Comparison of ENCODE assay signal across 8 mouse cellular contexts in the genomic region with DNA sequence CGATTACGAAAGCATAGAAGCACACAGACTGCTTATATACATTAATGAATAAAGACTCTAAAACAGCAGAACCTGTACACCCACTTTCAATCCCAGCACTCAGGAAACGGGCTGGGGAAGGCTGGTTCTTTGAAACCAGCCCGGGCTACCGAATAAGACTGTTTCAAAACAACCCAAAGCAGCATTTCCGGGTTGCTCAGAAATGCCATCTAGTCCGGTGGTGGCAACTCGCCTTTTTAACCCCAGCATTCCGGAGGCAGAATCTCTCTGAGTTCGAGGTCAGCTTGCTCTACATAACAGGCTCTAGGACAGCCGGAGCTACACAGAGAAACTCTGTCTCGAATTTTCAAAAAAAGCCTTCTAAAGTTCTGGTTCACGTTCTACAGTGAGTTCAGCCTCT. TPM values are rescaled to one million over a fixed set of nuclear protein-coding genes. Genes with fewer than 3 reads are reported as not detected.
DNase-seq lines count a peak whose midpoint lies in the region; ATAC-seq and TF ChIP-seq lines count a peak whose summit lies in the region.

No protein-coding gene starts in this region.

- DNase-seq in left cerebral cortex, adult 2 months (ENCODE audit: extremely low spot score in 1 of 2, low spot score in 2 of 2), result no peak
- no peak for DNase-seq in left cerebral cortex, postnatal 10 days (ENCODE audit: extremely low spot score in 1 of 2, low spot score in 2 of 2)
- no peak for DNase-seq in embryonic facial prominence, embryonic 10.5 days (ENCODE audit: low spot score)
- no peak for DNase-seq in intestine, embryonic 14.5 days (ENCODE audit: low spot score)
- no peak for DNase-seq in right cerebral cortex, postnatal 10 days (ENCODE audit: low spot score in 2 of 2)
- no peak for DNase-seq in thymus, postnatal 10 days (ENCODE audit: low spot score in 2 of 2)

- H3K9me3 ChIP-seq in embryonic facial prominence, embryonic 10.5 days, result no peaks in the 10 kb centered on the region
- H3K9me3 ChIP-seq in intestine, embryonic 14.5 days (ENCODE audit: control insufficient read depth, low read length), result no peaks in the 10 kb centered on the region
- H3K9me3 ChIP-seq in neural tube, embryonic 13.5 days, result no peaks in the 10 kb centered on the region

- H3K36me3 ChIP-seq in embryonic facial prominence, embryonic 10.5 days (replicated peaks), result peaks cover 43% of the 10 kb centered on the region
- H3K36me3 ChIP-seq in intestine, embryonic 14.5 days (ENCODE audit: control insufficient read depth, insufficient read depth, low read length), result peaks cover 37% of the 10 kb centered on the region
- H3K36me3 ChIP-seq in neural tube, embryonic 13.5 days, result peaks cover 39% of the 10 kb centered on the region

- peak overlapping the region; percentile 94; the same call in 1 of the 2 replicates for H3K27ac ChIP-seq in left cerebral cortex, adult 2 months
- peak overlapping the region; percentile 93 for H3K27ac ChIP-seq in embryonic facial prominence, embryonic 10.5 days (replicated peaks)
- H3K27ac ChIP-seq in intestine, embryonic 14.5 days (ENCODE audit: low read depth), result no peak overlapping the region
- H3K27ac ChIP-seq in neural tube, embryonic 13.5 days (replicated peaks), result no peak overlapping the region

- H3K9ac ChIP-seq in intestine, embryonic 14.5 days (ENCODE audit: low read length), result peak overlapping the region; percentile 64
- peak overlapping the region; percentile 83 for H3K9ac ChIP-seq in neural tube, embryonic 13.5 days

- intact Hi-C loops in left cerebral cortex, adult 2 months (cut with DNase I), result no loop called here
- intact Hi-C loops in left cerebral cortex, postnatal 10 days (cut with DNase I), result no loop called here

- H3K4me3 ChIP-seq in left cerebral cortex, adult 2 months, result peak overlapping the region; percentile 57
- peak overlapping the region; percentile 92 for H3K4me3 ChIP-seq in embryonic facial prominence, embryonic 10.5 days
- peak overlapping the region; percentile 71 for H3K4me3 ChIP-seq in intestine, embryonic 14.5 days (ENCODE audit: low read depth, low read length)
- H3K4me3 ChIP-seq in neural tube, embryonic 13.5 days, result peak overlapping the region; percentile 72

- ATAC-seq in intestine, embryonic 14.5 days (replicated peaks; ENCODE audit: low FRiP score, low TSS enrichment, low read depth), result no peak
- no peak for ATAC-seq in neural tube, embryonic 13.5 days (ENCODE audit: low read depth)
- no peak for ATAC-seq in frontal cortex, adult (ENCODE audit: low TSS enrichment)

- TF ChIP-seq CTCF in left cerebral cortex, adult 2 months (IDR thresholded peaks at IDR 0.05), result no peak

- WGBS in embryonic facial prominence, embryonic 10.5 days, result 23% methylated on average over 13 of the region's 13 CpGs
- 16% methylated on average over 13 of the region's 13 CpGs for WGBS in intestine, embryonic 14.5 days
- WGBS in neural tube, embryonic 13.5 days, result 21% methylated on average over 13 of the region's 13 CpGs

- H3K4me1 ChIP-seq in embryonic facial prominence, embryonic 10.5 days, result peaks cover 58% of the 10 kb centered on the region
- peaks cover 22% of the 10 kb centered on the region for H3K4me1 ChIP-seq in intestine, embryonic 14.5 days (replicated peaks; ENCODE audit: control insufficient read depth, insufficient read depth, low read length)
- H3K4me1 ChIP-seq in neural tube, embryonic 13.5 days (replicated peaks), result peaks cover 37% of the 10 kb centered on the region

- H3K4me2 ChIP-seq in intestine, embryonic 14.5 days (ENCODE audit: low read length), result peak overlapping the region; percentile 98
- H3K4me2 ChIP-seq in neural tube, embryonic 13.5 days, result peak overlapping the region; percentile 95

- peaks cover 19% of the 10 kb centered on the region for H3K27me3 ChIP-seq in embryonic facial prominence, embryonic 10.5 days (replicated peaks; ENCODE audit: low read depth, poor library complexity, severe bottlenecking)
- H3K27me3 ChIP-seq in intestine, embryonic 14.5 days (replicated peaks; ENCODE audit: control insufficient read depth, insufficient read depth, low read length), result no peaks in the 10 kb centered on the region
- H3K27me3 ChIP-seq in neural tube, embryonic 13.5 days, result peaks cover 11% of the 10 kb centered on the region; the same call in 1 of the 2 replicates

RNA-seq across cellular contexts. Expression of a gene that starts 0.6 kb away (rescaled TPM):
- total RNA-seq in left cerebral cortex, adult 2 months (2021), result 10 to 100 TPM; 17.0 to 17.8 TPM
- total RNA-seq in left cerebral cortex, postnatal 10 days (2021), result 10 to 100 TPM; 16.8 to 18.2 TPM
- polyA plus RNA-seq in embryonic facial prominence, embryonic 10.5 days (2016; fragmentation: Nextera tagmentation; extraction: Ambion mirVana), result 26.8 and 28.9 TPM in 2 replicates
- polyA plus RNA-seq in intestine, embryonic 14.5 days (2014; fragmentation: Nextera tagmentation; extraction: Ambion mirVana), result 23.9 and 25.8 TPM in 2 replicates
- 19.8 and 21.1 TPM in 2 replicates for polyA plus RNA-seq in neural tube, embryonic 13.5 days (2015; fragmentation: Nextera tagmentation; extraction: Ambion mirVana)

RNA-seq across cellular contexts. Expression of a gene that starts 0.9 kb away (rescaled TPM):
- total RNA-seq in left cerebral cortex, adult 2 months (2021), result 1 to 10 TPM; 7.7 to 7.8 TPM
- total RNA-seq in left cerebral cortex, postnatal 10 days (2021), result 1 to 10 TPM; 5.3 to 7.2 TPM
- 6.9 and 7.1 TPM in 2 replicates for polyA plus RNA-seq in embryonic facial prominence, embryonic 10.5 days (2016; fragmentation: Nextera tagmentation; extraction: Ambion mirVana)
- 4.4 and 4.9 TPM in 2 replicates for polyA plus RNA-seq in intestine, embryonic 14.5 days (2014; fragmentation: Nextera tagmentation; extraction: Ambion mirVana)
- polyA plus RNA-seq in neural tube, embryonic 13.5 days (2015; fragmentation: Nextera tagmentation; extraction: Ambion mirVana), result 1.2 and 3.4 TPM in 2 replicates

RNA-seq across cellular contexts. Expression of a gene that starts 14.1 kb away (rescaled TPM):
- 10 to 100 TPM; 48.9 to 51.8 TPM for total RNA-seq in left cerebral cortex, adult 2 months (2021)
- 10 to 100 TPM; 38.5 to 50.6 TPM for total RNA-seq in left cerebral cortex, postnatal 10 days (2021)
- polyA plus RNA-seq in embryonic facial prominence, embryonic 10.5 days (2016; fragmentation: Nextera tagmentation; extraction: Ambion mirVana), result 102 and 107 TPM in 2 replicates
- polyA plus RNA-seq in intestine, embryonic 14.5 days (2014; fragmentation: Nextera tagmentation; extraction: Ambion mirVana), result 71.8 and 82.9 TPM in 2 replicates
- 90.7 and 96.1 TPM in 2 replicates for polyA plus RNA-seq in neural tube, embryonic 13.5 days (2015; fragmentation: Nextera tagmentation; extraction: Ambion mirVana)

RNA-seq across cellular contexts. Expression of a gene that starts 23.2 kb away (rescaled TPM):
- total RNA-seq in left cerebral cortex, adult 2 months (2021), result 10 to 100 TPM; 37.2 TPM
- total RNA-seq in left cerebral cortex, postnatal 10 days (2021), result 10 to 100 TPM; 39.0 to 39.7 TPM
- 28.1 and 28.8 TPM in 2 replicates for polyA plus RNA-seq in embryonic facial prominence, embryonic 10.5 days (2016; fragmentation: Nextera tagmentation; extraction: Ambion mirVana)
- 11.3 and 13.3 TPM in 2 replicates for polyA plus RNA-seq in intestine, embryonic 14.5 days (2014; fragmentation: Nextera tagmentation; extraction: Ambion mirVana)
- polyA plus RNA-seq in neural tube, embryonic 13.5 days (2015; fragmentation: Nextera tagmentation; extraction: Ambion mirVana), result 18.6 and 20.5 TPM in 2 replicates

RNA-seq across cellular contexts. Expression of a gene that starts 45.3 kb away (rescaled TPM):
- 1 to 10 TPM; 2.4 to 4.1 TPM for total RNA-seq in left cerebral cortex, adult 2 months (2021)
- total RNA-seq in left cerebral cortex, postnatal 10 days (2021), result 1 to 10 TPM in 1 of 2 experiments, under 1 TPM in 1; 0.93 to 1.2 TPM
- 7.9 and 8.8 TPM in 2 replicates for polyA plus RNA-seq in embryonic facial prominence, embryonic 10.5 days (2016; fragmentation: Nextera tagmentation; extraction: Ambion mirVana)
- 2.4 and 3.4 TPM in 2 replicates for polyA plus RNA-seq in intestine, embryonic 14.5 days (2014; fragmentation: Nextera tagmentation; extraction: Ambion mirVana)
- polyA plus RNA-seq in neural tube, embryonic 13.5 days (2015; fragmentation: Nextera tagmentation; extraction: Ambion mirVana), result 4.0 and 5.3 TPM in 2 replicates

Comparison
In these comparisons a context has a peak if more than half of its experiments do, and no peak if none do; other contexts are left out.
1. H3K27ac ChIP-seq: peak in left cerebral cortex, adult 2 months (single experiment) and embryonic facial prominence, embryonic 10.5 days (single experiment); none in intestine, embryonic 14.5 days (single experiment) and neural tube, embryonic 13.5 days (single experiment).
2. Peak in every context shown above with its lines, with median percentiles within 50 percentile points of each other: H3K4me3 ChIP-seq.